Mouse (Mus musculus) R1 (cell line): Measurements from ENCODE around the gene Platr17.

Experiments
- DNase-seq: peaks from one replicate; pipeline ENCODE4 v3.0.0-alpha.2; 2018; ENCODE audit warnings: low read depth, low spot score

Gene Platr17

GRCm38 (mm10) chr17:33902491-33902890, 2.4 kb upstream of the Platr17 start:
- DNase-seq = no peak

DNA sequence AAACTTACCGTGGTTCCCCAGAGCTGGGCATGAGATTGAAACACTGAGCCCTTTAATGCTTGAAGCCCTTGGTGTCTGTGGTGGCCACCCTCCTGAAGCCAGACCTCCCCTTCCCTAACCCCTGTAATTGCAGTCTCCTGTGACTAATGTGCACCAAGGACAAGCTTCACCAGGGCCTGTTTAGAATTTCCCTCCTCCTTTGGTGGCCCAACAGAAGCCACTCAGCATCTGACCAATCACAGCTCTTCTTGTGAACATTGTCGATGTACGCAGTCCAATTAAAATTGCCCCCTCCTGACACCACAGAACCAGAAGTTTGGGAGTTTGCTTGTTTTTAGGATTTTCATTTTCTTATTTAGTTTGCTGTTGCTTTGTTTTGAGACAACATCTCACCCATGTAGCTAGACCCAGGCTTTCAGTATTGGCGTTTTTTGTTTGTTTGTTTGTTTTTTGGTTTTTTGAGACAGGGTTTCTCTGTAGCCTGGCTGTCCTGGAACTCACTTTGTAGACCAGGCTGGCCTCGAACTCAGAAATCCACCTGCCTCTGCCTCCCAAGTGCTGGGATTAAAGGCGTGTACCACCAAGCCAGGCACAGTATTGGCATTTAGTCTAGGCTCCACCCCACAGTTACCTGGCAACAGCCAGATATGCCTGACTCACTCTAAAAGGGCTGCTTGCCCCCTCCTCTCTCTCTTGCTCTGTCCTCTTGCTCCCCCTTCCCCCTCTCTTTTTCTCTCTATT, 854 bp upstream of the Platr17 start:
- DNase-seq = peak; percentile 81

GRCm38 (mm10) chr17:33908331-33909076, 3.6 kb downstream of the Platr17 start:
- DNase-seq = peak; percentile 75

DNA sequence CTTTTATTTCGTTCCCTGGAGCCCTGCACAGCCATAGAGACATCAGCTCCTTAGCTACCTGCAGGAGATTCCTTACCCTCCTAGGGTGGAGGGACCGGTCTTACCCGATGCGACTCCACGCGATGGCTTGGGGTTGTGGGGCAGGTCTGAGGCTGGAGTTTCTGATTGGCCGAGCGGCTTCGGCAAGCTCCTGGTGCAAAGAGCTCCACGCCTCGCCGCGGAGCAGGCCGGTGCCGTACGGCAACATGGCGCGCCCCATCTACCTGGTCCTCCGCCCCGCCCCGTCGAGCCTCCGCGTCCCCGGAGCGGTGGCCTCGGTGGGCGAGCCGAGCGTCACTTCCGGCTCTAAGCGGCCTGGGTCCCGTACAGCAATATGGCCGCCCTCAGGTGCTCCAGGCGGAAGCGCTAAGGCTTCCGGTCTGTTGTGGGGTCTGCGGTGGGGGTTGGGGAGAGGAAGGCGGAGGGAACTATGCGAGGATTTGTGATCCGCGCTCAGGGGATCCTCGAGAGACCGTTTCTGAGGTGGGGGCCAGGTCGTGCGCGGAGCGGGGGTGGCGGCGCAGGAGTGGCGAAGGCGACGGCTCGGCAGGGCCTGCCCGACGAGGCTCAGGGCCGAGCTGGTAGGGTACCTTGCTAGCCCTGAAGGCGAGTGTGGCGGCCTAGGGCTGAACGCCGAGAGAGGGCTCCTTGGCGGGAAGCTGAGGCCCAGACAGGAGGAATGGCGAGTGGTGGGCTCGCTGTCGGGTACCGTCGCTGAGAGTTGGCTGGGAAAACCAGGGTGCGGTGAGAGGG, 4.3 kb downstream of the Platr17 start, which contains the start of gene Daxx:
Gene Daxx, plus strand, starts transcription at position 338 of the 792 bp plus-strand sequence.
- DNase-seq = peak; percentile 98

GRCm38 (mm10) chr17:33909869-33910250, 4.9 kb downstream of the Platr17 start:
- DNase-seq = peak; percentile 82

- DNase-seq = peak; percentile 52
Measured at GRCm38 (mm10) chr17:33910346-33911051, 5.6 kb downstream of the Platr17 start.

GRCm38 (mm10) chr17:33911052-33911812, 6.3 kb downstream of the Platr17 start:
- DNase-seq = peak; percentile 40

- peak; percentile 56 for DNase-seq
Measured at GRCm38 (mm10) chr17:33911813-33912414, 7.0 kb downstream of the Platr17 start.

DNA sequence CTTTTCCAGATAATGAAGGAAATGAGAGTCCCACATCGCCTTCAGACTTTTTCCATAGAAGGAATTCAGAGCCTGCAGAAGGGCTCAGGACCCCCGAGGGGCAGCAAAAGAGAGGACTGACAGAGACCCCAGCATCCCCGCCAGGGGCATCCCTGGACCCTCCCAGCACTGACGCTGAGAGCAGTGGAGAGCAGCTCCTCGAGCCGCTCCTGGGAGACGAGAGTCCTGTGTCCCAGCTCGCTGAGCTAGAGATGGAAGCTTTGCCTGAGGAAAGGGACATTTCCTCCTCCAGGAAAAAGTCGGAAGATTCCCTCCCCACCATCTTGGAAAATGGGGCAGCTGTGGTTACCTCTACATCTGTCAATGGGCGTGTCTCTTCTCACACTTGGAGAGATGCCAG, 8.3 kb downstream of the Platr17 start:
- DNase-seq = no peak

DNA sequence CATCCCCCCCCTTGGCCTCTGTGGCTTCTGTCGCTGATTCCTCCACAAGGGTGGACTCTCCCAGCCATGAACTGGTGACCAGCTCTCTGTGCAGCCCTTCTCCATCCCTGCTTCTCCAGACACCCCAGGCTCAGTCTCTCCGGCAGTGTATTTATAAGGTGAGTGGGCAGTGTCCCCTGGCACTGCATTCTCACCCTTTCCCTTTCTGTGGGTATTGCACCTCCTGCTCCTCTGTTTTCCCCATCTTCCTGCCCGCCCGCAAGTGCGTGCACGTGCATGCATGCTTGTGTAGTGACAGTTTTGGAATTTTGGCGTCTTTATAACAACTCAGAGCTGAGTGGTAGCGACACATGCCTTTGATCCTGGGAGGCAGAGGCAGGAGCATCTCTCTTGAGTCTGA, 9.0 kb downstream of the Platr17 start:
- no peak for DNase-seq

GRCm38 (mm10) chr17:33914969-33915391, 10.0 kb downstream of the Platr17 start:
- peak; percentile 88 for DNase-seq

GRCm38 (mm10) chr17:33915671-33916250, 10.8 kb downstream of the Platr17 start, which contains the start of the genes Tapbp and Zbtb22:
Gene Tapbp, plus strand, starts transcription at chr17:33915899.
Gene Zbtb22, plus strand, starts transcription at chr17:33915904.
- peak; percentile 100 for DNase-seq

DNA sequence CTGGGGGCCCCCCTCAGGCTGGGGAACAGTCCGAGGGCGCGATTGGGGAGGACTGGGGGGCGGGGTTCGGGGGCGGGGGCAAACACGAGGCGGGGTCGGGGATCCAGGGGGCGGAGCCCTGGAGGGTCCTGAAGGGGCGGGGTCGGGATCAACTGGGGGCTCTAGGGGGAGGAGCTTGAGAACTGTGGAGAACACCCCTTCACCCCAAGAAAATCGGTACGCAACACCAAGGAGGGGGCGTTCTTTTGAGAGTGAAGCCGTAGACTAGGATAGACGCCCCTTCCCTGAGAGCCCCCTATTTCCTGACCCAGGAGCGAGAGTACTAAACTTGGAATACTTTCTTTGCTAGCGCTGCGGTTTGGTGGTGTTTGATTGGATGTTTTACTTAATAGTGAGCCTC, 11.4 kb downstream of the Platr17 start:
- peak; percentile 80 for DNase-seq

DNA sequence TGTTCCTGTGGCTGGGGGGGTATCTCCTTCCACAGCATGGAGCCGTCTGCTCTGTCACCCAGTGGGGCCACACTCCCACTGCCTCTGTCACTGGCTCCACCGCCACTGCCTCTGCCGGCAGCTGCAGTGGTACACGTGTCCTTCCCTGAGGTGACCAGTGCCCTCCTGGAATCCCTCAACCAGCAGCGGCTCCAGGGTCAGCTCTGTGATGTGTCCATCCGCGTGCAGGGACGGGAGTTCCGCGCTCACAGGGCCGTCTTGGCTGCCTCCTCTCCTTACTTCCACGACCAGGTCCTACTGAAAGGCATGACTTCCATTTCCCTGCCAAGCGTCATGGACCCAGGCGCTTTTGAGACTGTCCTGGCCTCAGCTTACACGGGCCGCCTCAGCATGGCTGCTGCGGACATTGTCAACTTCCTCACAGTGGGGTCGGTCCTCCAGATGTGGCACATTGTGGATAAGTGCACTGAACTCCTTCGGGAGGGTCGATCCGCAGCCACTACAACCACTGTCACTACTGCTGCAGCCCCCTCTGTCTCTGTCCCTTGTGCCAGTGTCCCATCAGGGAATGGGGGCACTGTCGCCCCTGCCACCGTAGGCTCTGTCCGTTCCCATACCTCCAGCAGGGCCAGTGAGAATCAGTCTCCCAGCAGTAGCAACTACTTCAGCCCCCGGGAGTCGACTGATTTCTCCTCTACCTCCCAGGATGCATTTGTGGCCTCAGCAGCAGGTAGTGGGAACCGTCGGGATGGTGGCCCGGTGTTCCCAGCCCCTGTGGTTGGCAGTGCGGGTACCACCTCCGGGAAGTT, 12.1 kb downstream of the Platr17 start:
- no peak for DNase-seq

DNA sequence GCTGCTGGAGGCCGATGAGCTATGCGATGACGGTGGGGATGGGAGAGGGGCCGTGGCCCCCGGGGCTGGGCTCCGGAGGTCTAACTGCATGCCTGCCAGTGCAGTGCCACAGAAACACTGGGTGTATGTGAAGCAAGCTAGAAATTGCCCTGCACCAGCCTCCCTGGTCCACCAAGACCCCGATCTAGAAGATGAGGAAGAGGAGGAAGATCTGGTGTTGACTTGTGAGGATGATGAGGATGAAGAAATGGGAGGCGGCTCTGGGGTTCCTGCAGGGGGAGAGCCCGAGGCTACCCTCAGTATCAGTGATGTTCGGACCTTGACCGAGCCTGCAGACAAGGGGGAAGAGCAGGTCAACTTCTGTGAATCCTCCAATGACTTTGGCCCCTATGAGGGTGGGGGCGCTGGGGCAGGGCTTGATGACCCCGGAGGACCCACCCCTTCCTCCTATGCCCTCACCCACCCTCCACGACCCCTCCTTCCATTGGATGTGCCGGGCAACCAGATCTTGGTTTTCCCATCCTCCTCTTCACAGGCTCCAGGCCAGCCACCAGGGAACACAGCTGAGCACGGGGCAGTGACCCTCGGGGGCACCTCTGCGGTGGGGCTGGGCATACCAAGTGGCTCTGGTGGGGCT, 12.8 kb downstream of the Platr17 start:
- no peak for DNase-seq

GRCm38 (mm10) chr17:33918293-33919203, 13.6 kb downstream of the Platr17 start:
- peak; percentile 69 for DNase-seq
